Mouse (Mus musculus): Measurements from ENCODE around the gene Borcs7. TPM values are rescaled to one million over a fixed set of nuclear protein-coding genes. Genes with fewer than 3 reads are reported as not detected.

The Borcs7 gene
- total and polyA plus RNA-seq, 2 experiments from 2014 or later: 13.2 to 43.0 TPM

DNA sequence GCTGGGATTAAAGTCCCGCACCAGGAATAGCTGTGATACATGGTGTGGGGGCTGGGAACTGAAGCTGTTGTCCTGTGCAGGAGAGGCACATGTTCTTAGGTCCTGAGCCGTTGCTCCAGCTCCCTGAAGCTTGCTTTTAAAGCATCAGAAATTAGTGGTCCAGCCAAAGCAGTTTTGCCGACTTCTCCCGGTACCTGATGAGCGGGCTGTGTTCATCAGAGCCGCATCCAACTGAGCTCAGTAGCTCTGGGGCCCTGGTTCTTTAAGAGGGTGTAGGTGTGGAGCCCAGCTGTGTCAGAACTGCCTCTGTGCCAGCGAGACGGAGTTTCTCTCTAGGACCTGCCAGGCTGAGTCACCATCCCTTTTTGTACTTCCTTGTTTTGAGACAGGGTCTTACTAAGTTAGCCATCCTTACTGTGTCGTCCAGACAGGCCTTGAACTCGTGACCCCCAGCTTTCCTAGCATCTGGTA, 9.3 kb downstream of the Borcs7 start:
- DNase-seq (ENCODE audit: low spot score) (no peak), ATAC-seq (ENCODE audit: low FRiP score) (no peak)
- H3K4me3 ChIP-seq (ENCODE audit: low read depth, low read length): no peak overlapping the region
- H3K9ac ChIP-seq (replicated peaks; ENCODE audit: low read length, poor library complexity, severe bottlenecking): no peak overlapping the region
- 79% methylated on average over 10 of the region's 10 CpGs for WGBS
- no peaks in the 10 kb centered on the region for H3K27me3 ChIP-seq (ENCODE audit: insufficient read depth, low read length)
- H3K9me3 ChIP-seq (ENCODE audit: low read length): no peaks in the 10 kb centered on the region
- H3K4me1 ChIP-seq (ENCODE audit: insufficient read depth, low read length): no peaks in the 10 kb centered on the region
- no peak overlapping the region for H3K27ac ChIP-seq (ENCODE audit: low read depth, low read length)
- TF ChIP-seq CTCF (IDR thresholded peaks at IDR 0.05): no peak
- peaks cover 13% of the 10 kb centered on the region; the same call in 1 of the 2 replicates for H3K36me3 ChIP-seq (ENCODE audit: insufficient read depth, low read length)
- H3K4me2 ChIP-seq (ENCODE audit: low read depth, low read length, poor library complexity, severe bottlenecking): no peak overlapping the region

DNA sequence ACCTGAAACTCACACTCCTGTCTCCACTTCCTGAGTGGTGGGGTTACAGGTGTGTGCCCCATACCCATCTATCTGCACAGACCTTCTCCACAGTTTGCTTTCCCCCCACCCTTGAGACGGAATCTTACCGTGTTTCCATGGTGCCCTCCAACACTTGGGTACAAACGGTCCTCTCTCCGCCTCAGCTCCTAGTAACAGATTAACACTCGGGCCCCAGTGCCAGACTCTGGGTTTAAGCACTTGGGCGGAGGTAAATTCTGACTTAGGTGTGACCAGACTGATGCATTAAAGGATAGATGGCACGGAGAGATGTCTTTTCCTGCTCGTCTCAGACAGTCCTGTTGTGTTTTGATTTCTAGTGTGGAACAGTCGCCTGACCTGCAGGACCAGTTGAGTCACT, 11.4 kb downstream of the Borcs7 start:
- TF ChIP-seq CTCF (IDR thresholded peaks at IDR 0.05): no peak
- Histone ChIP-seq H3K9me3 (ENCODE audit: low read length) (no peaks in the 10 kb centered on the region), H3K36me3 (ENCODE audit: insufficient read depth, low read length) (peaks cover 4% of the 10 kb centered on the region; the same call in 1 of the 2 replicates), H3K27me3 (ENCODE audit: insufficient read depth, low read length) (no peaks in the 10 kb centered on the region), H3K4me2 (ENCODE audit: low read depth, low read length, poor library complexity, severe bottlenecking) (no peak overlapping the region), H3K27ac (ENCODE audit: low read depth, low read length) (no peak overlapping the region), H3K9ac (replicated peaks; ENCODE audit: low read length, poor library complexity, severe bottlenecking) (no peak overlapping the region), H3K4me1 (ENCODE audit: insufficient read depth, low read length) (no peaks in the 10 kb centered on the region), H3K4me3 (ENCODE audit: low read depth, low read length) (no peak overlapping the region)
- DNase-seq (ENCODE audit: low spot score) (no peak), ATAC-seq (ENCODE audit: low FRiP score) (no peak)
- WGBS: 91% methylated on average over 9 of the region's 9 CpGs

DNA sequence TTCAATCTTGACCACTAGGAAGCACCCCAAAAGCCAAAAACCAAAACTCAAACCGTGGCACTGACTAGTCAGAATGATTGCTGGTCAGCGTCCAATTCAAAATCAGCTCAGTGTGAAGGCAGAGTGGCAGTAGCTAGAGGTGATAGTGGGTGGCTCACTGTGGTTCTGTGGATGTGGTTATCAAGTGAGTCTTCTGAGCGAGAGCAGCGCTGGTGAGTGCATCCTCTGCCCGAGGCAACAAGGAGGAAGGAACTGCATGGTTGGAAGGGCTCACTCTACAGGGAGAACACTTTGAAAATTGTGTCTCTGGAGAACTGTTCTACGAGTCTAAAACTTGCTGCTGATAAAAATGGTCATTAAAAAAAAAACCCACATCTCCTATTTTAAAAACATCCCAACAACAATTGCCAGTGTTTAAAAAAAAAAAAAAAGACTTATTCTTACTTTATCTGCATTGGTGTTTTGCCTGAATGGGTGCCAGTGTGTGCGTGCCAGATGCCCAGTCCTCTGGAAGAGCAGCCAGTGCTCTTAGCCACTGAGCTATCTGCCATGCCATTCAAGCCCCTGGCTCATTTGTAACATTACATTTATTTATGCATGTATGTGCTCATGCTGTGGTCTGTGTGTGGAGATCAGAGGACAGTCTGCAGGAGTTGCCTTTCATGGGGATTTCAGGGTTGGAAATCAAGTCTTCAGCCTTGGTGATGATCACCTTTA, 16.2 kb downstream of the Borcs7 start:
- no peak for TF ChIP-seq CTCF (IDR thresholded peaks at IDR 0.05)
- Histone ChIP-seq H3K4me2 (ENCODE audit: low read depth, low read length, poor library complexity, severe bottlenecking) (no peak overlapping the region), H3K4me1 (ENCODE audit: insufficient read depth, low read length) (no peaks in the 10 kb centered on the region), H3K9me3 (ENCODE audit: low read length) (no peaks in the 10 kb centered on the region), H3K36me3 (ENCODE audit: insufficient read depth, low read length) (no peaks in the 10 kb centered on the region; the same call in 1 of the 2 replicates), H3K9ac (replicated peaks; ENCODE audit: low read length, poor library complexity, severe bottlenecking) (no peak overlapping the region), H3K27ac (ENCODE audit: low read depth, low read length) (no peak overlapping the region), H3K27me3 (ENCODE audit: insufficient read depth, low read length) (no peaks in the 10 kb centered on the region), H3K4me3 (ENCODE audit: low read depth, low read length) (no peak overlapping the region)
- 71% methylated on average over 7 of the region's 7 CpGs for WGBS
- no peak for DNase-seq (ENCODE audit: low spot score)
- ATAC-seq (ENCODE audit: low FRiP score): no peak

DNA sequence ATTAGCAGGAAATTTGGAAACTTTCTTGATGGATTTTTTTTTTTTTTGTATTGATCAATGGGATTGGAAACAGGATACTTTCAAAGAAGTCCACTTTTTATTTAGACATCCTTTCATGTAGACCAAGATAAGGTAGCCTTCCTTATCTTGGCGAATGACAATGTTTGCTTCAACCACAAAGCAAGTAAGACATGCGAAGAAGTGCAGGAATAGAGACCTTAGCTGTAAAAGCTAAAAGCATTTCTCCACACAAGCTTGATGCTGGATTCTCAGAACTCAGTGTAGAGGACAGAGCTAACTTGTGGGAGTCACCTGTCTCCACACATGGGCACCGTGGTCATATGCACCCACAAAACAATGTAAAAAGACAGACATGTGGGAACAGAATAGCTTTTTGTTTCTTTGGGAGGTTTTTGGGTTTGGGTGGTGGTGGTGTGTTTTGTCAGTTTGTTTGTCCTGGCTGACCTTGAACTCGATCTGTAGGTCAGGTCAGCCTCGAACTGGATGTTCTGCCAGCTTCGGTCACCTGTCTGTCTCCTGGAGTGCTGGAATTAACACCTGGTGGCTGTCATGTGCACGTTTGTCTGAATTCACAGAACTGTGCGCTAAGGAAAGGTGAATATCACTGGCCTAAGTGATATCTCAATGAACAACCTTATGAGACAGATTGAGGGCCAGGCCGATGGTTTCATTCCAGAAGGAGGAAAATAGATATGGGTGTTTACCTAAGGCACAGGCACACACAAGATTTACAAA, 17.0 kb downstream of the Borcs7 start:
- no peaks in the 10 kb centered on the region for H3K4me1 ChIP-seq (ENCODE audit: insufficient read depth, low read length)
- H3K4me3 ChIP-seq (ENCODE audit: low read depth, low read length): no peak overlapping the region
- no peak for TF ChIP-seq CTCF (IDR thresholded peaks at IDR 0.05)
- no peaks in the 10 kb centered on the region for H3K9me3 ChIP-seq (ENCODE audit: low read length)
- DNase-seq (ENCODE audit: low spot score) (no peak), ATAC-seq (ENCODE audit: low FRiP score) (no peak)
- H3K27ac ChIP-seq (ENCODE audit: low read depth, low read length): no peak overlapping the region
- H3K9ac ChIP-seq (replicated peaks; ENCODE audit: low read length, poor library complexity, severe bottlenecking): no peak overlapping the region
- H3K27me3 ChIP-seq (ENCODE audit: insufficient read depth, low read length): no peaks in the 10 kb centered on the region
- 77% methylated on average over 9 of the region's 9 CpGs for WGBS
- H3K36me3 ChIP-seq (ENCODE audit: insufficient read depth, low read length): no peaks in the 10 kb centered on the region; the same call in 1 of the 2 replicates
- 0 out of 2 replicates have a peak overlapping the region, but pooled peaks have one; percentile 48 for H3K4me2 ChIP-seq (ENCODE audit: low read depth, low read length, poor library complexity, severe bottlenecking)

DNA sequence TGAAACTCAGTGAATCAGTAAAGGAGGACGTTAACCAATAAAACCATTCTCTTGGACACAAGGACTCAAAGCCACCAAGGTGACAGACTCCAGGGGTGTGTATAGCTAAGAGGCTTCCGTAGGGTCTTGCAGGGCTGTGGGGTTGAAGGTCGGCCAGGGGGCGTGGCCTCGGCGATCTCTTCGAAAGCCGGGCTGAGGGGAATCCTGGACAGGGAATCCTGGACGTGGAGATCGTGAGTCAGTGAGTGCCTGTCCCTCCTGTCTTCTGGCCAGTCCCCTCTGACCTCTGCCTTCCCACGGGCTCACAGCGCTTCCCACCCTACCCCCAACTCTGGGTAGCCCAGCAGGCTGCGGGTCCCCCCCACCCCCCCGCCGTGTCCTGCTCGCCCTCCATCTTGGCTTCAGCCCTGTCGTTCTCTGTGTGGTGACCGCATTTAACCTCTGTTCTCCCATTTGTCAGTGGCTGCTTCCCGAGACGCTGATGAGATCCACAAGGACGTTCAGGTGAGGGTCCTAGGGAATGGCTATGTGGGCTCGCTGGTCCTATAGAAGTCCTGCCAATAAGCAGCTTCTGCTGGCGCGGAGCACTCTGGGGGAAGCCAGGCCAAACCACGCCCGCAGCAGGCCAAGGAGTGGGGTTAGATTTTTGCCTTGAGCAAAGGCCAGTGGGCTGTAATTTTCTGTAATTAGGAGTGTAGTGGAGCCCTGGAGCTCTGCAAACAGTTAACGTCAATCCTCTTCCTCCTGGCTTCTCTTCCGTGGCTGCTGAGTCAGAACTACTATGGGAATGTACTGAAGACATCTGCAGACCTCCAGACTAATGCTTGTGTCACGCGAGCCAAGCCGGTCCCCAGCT, 17.8 kb downstream of the Borcs7 start, which contains the start of gene As3mt:
As3mt (plus strand) TSS at position 163 of the 856 bp plus-strand sequence.
- 13% methylated on average over 31 of the region's 31 CpGs for WGBS
- peak within 1 kb of the TSS; percentile 65 for H3K27ac ChIP-seq (ENCODE audit: low read depth, low read length)

More for the DNA sequence above, 17.8 kb downstream of the Borcs7 start, which contains the start of gene As3mt:
- DNase-seq (ENCODE audit: low spot score) (peak; percentile 50), ATAC-seq (ENCODE audit: low FRiP score) (peak; percentile 72; the same call in 1 of the 2 replicates)
- Histone ChIP-seq H3K36me3 (ENCODE audit: insufficient read depth, low read length) (no peaks in the 10 kb centered on the region), H3K9me3 (ENCODE audit: low read length) (no peaks in the 10 kb centered on the region), H3K4me1 (ENCODE audit: insufficient read depth, low read length) (no peaks in the 10 kb centered on the region), H3K9ac (replicated peaks; ENCODE audit: low read length, poor library complexity, severe bottlenecking) (peak within 1 kb of the TSS; percentile 37), H3K4me2 (ENCODE audit: low read depth, low read length, poor library complexity, severe bottlenecking) (peak within 1 kb of the TSS; percentile 48), H3K27me3 (ENCODE audit: insufficient read depth, low read length) (no peaks in the 10 kb centered on the region), H3K4me3 (ENCODE audit: low read depth, low read length) (peak within 1 kb of the TSS; percentile 34)
- TF ChIP-seq CTCF (IDR thresholded peaks at IDR 0.05): no peak

Data from midbrain, postnatal 0 days (tissue).